Mouse (Mus musculus) liver, adult 2 months (tissue): ENCODE results near the gene Ugt1a6b.
"Not testable (repeated sequence)": the region's sequence is repeated elsewhere in the genome, so short reads cannot be mapped to it uniquely, and the experiment has no call there.

Source experiments
- CTCF ChIP-seq: fragments of 200-500 bp; IDR thresholded peaks from 2 replicates; pipeline ENCODE4 v1.5.1; 2011; ENCODE audit warnings: low read depth, low read length, control low read depth
- POLR2A ChIP-seq: fragments of 200-500 bp; IDR thresholded peaks from 2 replicates; pipeline ENCODE4 v1.6.1; 2011; ENCODE audit warnings: low read length, control low read depth; ENCODE audit not compliant: insufficient read depth; ENCODE audit errors: extremely low read depth

DNA sequence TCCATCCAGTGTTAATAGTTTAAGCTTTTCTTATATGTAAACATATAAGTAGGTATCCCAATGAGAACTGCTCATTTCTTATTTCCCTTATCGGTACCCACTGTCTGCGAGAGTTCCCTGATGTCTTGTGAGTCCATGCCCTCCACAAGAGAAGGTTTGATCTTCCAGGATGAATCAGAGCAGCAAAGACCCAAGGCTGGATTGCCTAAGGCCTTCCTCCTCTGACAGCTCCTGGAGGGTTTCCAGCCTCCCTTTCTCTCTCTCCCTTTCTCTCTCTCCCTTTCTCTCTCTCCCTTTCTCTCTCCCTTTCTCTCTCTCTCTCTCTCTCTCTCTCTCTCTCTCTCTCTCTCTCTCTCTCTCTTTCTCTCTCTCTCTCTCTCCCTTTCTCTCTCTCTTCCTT lies 26.0 kb downstream of the Ugt1a6b start:
- not testable (repeated sequence) for TF ChIP-seq CTCF, POLR2A
